ENCODE assay signal across 8 mouse cellular contexts in genomic region chr13:48732168-48732841, GRCm38 (mm10).
DNase-seq lines count a peak whose midpoint lies in the region; ATAC-seq and TF ChIP-seq lines count a peak whose summit lies in the region.

No protein-coding gene starts in this region.

- H3K4me1 ChIP-seq in heart, embryonic 13.5 days: peaks cover 28% of the 10 kb centered on the region
- H3K4me1 ChIP-seq in kidney, embryonic 16.5 days (ENCODE audit: insufficient read depth, low read length): peaks cover 18% of the 10 kb centered on the region
- peaks cover 16% of the 10 kb centered on the region for H3K4me1 ChIP-seq in testis, adult 2 months (ENCODE audit: control insufficient read depth, insufficient read depth, low read length)

- peak overlapping the region; percentile 46 for H3K4me3 ChIP-seq in heart, embryonic 13.5 days
- H3K4me3 ChIP-seq in kidney, embryonic 16.5 days (ENCODE audit: low read length): peak overlapping the region; percentile 1
- peak overlapping the region; percentile 2 for H3K4me3 ChIP-seq in testis, adult 2 months (ENCODE audit: control insufficient read depth, low read depth, low read length)

- no peak for ATAC-seq in heart, embryonic 13.5 days (ENCODE audit: extremely low read depth, insufficient number of reproducible peaks, low FRiP score, low TSS enrichment)
- ATAC-seq in kidney, embryonic 16.5 days (ENCODE audit: low FRiP score, low TSS enrichment): no peak

- H3K9ac ChIP-seq in heart, embryonic 13.5 days: no peak overlapping the region
- H3K9ac ChIP-seq in kidney, embryonic 16.5 days (replicated peaks; ENCODE audit: low read length): no peak overlapping the region

- no peaks in the 10 kb centered on the region for H3K9me3 ChIP-seq in heart, embryonic 13.5 days
- no peaks in the 10 kb centered on the region for H3K9me3 ChIP-seq in kidney, embryonic 16.5 days (ENCODE audit: low read length)

- WGBS in heart, embryonic 13.5 days: 2% methylated on average over 29 of the region's 29 CpGs
- 4% methylated on average over 29 of the region's 29 CpGs for WGBS in kidney, embryonic 16.5 days

- no peak overlapping the region for H3K27ac ChIP-seq in heart, embryonic 13.5 days (replicated peaks)
- H3K27ac ChIP-seq in kidney, embryonic 16.5 days (ENCODE audit: low read length): no peak overlapping the region
- no peak overlapping the region for H3K27ac ChIP-seq in testis, adult 2 months (ENCODE audit: control insufficient read depth, insufficient read depth, low read depth, low read length)

- peaks cover 92% of the 10 kb centered on the region for H3K27me3 ChIP-seq in heart, embryonic 13.5 days (replicated peaks)
- peaks cover 56% of the 10 kb centered on the region for H3K27me3 ChIP-seq in kidney, embryonic 16.5 days (ENCODE audit: insufficient read depth, low read length)
- H3K27me3 ChIP-seq in testis, adult 2 months (ENCODE audit: control insufficient read depth, insufficient read depth, low read length): no peaks in the 10 kb centered on the region; the same call in 1 of the 2 replicates

- H3K36me3 ChIP-seq in heart, embryonic 13.5 days: no peaks in the 10 kb centered on the region
- H3K36me3 ChIP-seq in kidney, embryonic 16.5 days (ENCODE audit: insufficient read depth, low read length): no peaks in the 10 kb centered on the region
- no peaks in the 10 kb centered on the region for H3K36me3 ChIP-seq in testis, adult 2 months (ENCODE audit: control insufficient read depth, insufficient read depth, low read length)

- peak overlapping the region; percentile 71 for H3K4me2 ChIP-seq in heart, embryonic 13.5 days
- peak overlapping the region; percentile 33 for H3K4me2 ChIP-seq in kidney, embryonic 16.5 days (replicated peaks; ENCODE audit: low read depth, low read length)

- intact Hi-C loops in left cerebral cortex, postnatal 4 days (cut with DNase I): no loop called here
- intact Hi-C loops in left cerebral cortex, postnatal 36 days (cut with DNase I): no loop called here

- TF ChIP-seq CTCF in testis, adult 2 months (IDR thresholded peaks at IDR 0.05; ENCODE audit: control insufficient read depth, insufficient read depth, insufficient replicate concordance, low read depth, low read length): peak; percentile 80

- no peak for TF ChIP-seq POLR2A in testis, adult 2 months (IDR thresholded peaks at IDR 0.05; ENCODE audit: control insufficient read depth, low read depth, low read length)

- peak; percentile 19 for DNase-seq in left cerebral cortex, postnatal 4 days
- no peak for DNase-seq in left cerebral cortex, postnatal 36 days (ENCODE audit: low spot score in 2 of 2)
- peak; percentile 34 for DNase-seq in cerebellum, adult 9-11 months
- peak; percentile 25 for DNase-seq in lung, postnatal 25 days (ENCODE audit: low spot score)
- no peak for DNase-seq in right cerebral cortex, postnatal 4 days

Comparison
In these comparisons a context has a peak if more than half of its experiments do, and no peak if none do; other contexts are left out.
1. DNase-seq: peak in left cerebral cortex, postnatal 4 days (single experiment), cerebellum, adult 9-11 months (single experiment) and lung, postnatal 25 days (single experiment); none in left cerebral cortex, postnatal 36 days (0 of 2) and right cerebral cortex, postnatal 4 days (single experiment).
2. Peak in every context shown above with its lines, with median percentiles within 50 percentile points of each other: H3K4me3 ChIP-seq.